Mouse (Mus musculus) macrophage (primary cell): ENCODE data around the gene Slc34a1. TPM values are rescaled to one million over a fixed set of nuclear protein-coding genes. Genes with fewer than 3 reads are reported as not detected.

Experiments
- H3K27ac ChIP-seq: fragments of 350-480 bp; formaldehyde crosslinking; 2 replicates; pipeline ENCODE4 v1.9.0; 2021
- H3K36me3 ChIP-seq: fragments of 350-480 bp; formaldehyde crosslinking; 2 replicates; pipeline ENCODE4 v1.9.0; 2021; ENCODE audit errors: inconsistent target
- H3K4me3 ChIP-seq: fragments of 350-480 bp; formaldehyde crosslinking; 2 replicates; pipeline ENCODE4 v1.9.0; 2021; ENCODE audit errors: inconsistent target
- H3K79me2 ChIP-seq: fragments of 350-480 bp; formaldehyde crosslinking; 2 replicates; pipeline ENCODE4 v1.9.0; 2021; ENCODE audit errors: inconsistent target
- WGBS: methylation state at CpG from one replicate; pipeline ENCODE4 v1.1.7; 2026; ENCODE audit warnings: inconsistent platforms; ENCODE audit not compliant: missing documents; 5-methylcytosine and 5-hydroxymethylcytosine counted together
- polyA plus RNA-seq: library from polyadenylated mRNA; stranded (reverse); fragments of 250-400 nt; gene quantifications from 3 replicates; pipeline ENCODE4 v1.2.4, GENCODE M21; 2018; ENCODE audit warnings: inconsistent platforms

Slc34a1 gene
- polyA plus RNA-seq, 1 experiment from 2014 or later, result not detected

DNA sequence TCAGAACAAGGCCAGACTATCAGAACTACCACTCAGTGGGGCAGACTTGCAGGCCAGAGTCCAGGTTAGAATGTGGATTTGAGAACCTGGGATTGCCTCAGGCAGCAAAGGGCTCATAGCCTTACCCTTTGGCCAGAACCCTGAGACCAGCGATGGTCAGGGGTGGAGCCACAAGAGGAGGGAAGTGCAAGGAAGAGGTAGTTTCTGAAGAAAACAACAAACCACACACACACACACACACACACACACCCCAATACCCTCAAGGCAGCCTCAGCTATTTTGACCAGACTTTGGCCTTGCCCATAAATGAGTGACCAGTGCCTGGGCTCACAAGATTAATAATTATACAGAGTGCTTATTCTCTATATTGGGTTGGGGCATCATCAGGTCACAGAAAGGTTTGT is 6.4 kb upstream of the Slc34a1 start:
- no peaks in the 10 kb centered on the region for H3K79me2 ChIP-seq
- no peaks in the 10 kb centered on the region for H3K36me3 ChIP-seq
- no peak overlapping the region for H3K27ac ChIP-seq
- no peak overlapping the region for H3K4me3 ChIP-seq
- 31% methylated on average over 1 of the region's 1 CpGs for whole genome bisulfite sequencing

- Histone ChIP-seq H3K36me3 (no peaks in the 10 kb centered on the region), H3K4me3 (no peak overlapping the region), H3K27ac (no peak overlapping the region), H3K79me2 (no peaks in the 10 kb centered on the region)
- 83% methylated on average over 4 of the region's 4 CpGs for WGBS
Measured at GRCm38 (mm10) chr13:55392933-55393332, 5.1 kb upstream of the Slc34a1 start.

GRCm38 (mm10) chr13:55399300-55400038 is 1.5 kb downstream of the Slc34a1 start:
- Histone ChIP-seq H3K4me3 (no peak overlapping the region), H3K36me3 (no peaks in the 10 kb centered on the region), H3K27ac (no peak overlapping the region), H3K79me2 (no peaks in the 10 kb centered on the region)
- WGBS, result 40% methylated on average over 5 of the region's 5 CpGs

DNA sequence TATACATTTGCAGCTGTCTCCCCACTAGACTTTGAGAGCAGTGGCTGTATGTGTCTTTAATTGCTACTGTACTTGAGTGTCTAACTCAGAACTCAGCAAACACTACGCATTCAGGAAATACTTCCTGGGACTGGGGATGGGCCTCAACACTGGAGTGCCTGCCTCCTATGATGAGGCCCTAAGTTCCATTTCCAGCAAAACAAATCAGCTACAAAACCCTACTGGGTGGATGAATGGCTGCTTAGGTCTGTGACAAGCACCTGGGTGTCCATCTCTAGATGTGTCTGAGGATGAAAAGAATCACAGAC is 2.0 kb downstream of the Slc34a1 start:
- Histone ChIP-seq H3K36me3 (no peaks in the 10 kb centered on the region), H3K27ac (no peak overlapping the region), H3K4me3 (no peak overlapping the region), H3K79me2 (no peaks in the 10 kb centered on the region)
- 100% methylated on average over 1 of the region's 1 CpGs for WGBS

GRCm38 (mm10) chr13:55403266-55403665 is 5.3 kb downstream of the Slc34a1 start:
- no peak overlapping the region for H3K4me3 ChIP-seq
- 92% methylated on average over 7 of the region's 7 CpGs for WGBS
- H3K27ac ChIP-seq, result no peak overlapping the region
- H3K36me3 ChIP-seq, result no peaks in the 10 kb centered on the region
- no peaks in the 10 kb centered on the region for H3K79me2 ChIP-seq

DNA sequence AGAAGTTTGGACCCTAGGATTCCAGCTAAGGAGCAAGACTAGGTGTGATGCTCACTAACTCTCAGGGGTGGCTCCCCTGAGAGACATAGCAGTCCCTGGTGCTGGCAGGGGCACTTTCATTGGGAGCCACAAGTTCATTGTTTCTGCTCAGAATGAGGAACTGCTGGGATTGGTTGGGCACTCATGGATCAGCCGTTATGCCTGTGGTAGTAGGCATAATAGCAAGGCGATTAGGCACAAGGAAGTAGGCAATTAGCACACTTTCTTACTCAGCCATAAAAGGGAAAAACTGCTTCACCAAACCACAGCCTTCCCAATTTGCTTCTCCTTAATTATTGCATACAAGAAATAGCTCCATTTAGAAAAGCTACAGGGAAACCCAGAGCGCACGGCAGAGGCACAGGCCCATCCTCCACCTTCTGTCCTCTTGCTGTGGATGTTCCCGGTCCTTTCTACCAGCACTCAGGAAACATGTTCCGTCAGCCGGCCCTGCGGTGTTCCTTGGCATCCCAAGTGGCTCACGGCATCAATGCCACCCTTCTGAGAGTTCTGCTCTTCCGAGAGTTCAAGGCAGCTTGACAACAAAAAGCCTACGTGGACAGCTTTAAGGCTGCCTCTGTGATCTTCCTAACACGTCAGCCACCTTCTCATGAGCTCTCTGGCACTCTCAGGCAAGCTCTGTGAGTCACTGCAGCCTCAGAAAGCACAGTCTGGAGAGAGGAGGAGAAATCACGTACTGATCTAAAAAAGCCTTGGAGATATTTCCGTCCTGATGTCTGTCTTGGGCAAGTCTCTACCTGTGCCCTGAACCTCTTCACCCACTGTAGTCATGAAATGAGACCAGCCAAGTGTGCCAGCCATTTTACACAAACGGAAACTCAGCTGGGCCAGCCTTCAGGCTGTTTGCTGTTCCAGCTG is 6.2 kb downstream of the Slc34a1 start:
- Histone ChIP-seq H3K4me3 (no peak overlapping the region), H3K79me2 (no peaks in the 10 kb centered on the region), H3K36me3 (no peaks in the 10 kb centered on the region), H3K27ac (no peak overlapping the region)
- 37% methylated on average over 15 of the region's 15 CpGs for WGBS

DNA sequence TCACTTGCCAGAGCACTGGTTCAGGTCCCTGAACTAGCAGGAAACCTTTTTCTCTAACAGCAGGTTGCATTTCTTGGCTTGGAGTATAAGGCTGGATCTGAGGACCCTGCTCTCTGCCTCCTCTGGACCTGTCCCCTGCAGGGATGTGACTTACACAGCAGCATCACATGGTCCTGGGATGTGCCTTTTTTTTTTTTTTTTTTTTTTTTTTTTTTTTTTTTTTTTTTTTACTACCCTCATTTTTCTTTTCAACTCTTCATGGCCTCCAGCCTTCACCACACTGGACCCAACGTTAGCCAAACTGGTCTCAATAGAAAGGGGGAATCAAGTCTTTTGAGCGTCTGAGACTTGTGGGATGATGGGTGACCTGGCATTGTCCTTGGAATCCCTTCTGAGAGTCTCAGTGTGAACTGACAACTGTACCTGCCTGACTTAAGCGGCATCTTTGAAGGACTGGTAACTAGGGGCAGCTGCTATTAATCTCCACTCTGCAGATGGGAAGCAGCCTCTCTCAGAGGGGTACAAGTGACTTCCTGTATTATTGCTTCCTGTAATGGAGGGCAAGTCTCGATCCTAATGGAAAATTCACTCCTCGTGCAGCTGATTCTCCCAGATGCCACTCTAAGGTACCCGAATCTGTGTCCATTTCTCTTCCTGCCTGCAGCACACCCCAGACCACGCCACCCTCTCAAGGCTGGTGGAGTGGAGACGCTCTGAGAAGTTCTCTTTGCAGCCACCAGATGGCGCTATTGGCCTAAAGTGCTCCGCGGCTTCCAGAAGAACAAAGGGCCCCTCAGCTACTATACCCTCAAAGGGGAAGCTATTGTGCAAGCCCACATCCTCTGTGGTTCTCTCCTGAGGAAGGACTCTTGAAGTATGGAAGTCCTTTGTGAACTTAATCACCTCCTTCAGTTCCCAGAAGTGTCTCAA is 7.1 kb downstream of the Slc34a1 start:
- H3K79me2 ChIP-seq, result no peaks in the 10 kb centered on the region
- no peaks in the 10 kb centered on the region for H3K36me3 ChIP-seq
- 8% methylated on average over 11 of the region's 11 CpGs for WGBS
- H3K4me3 ChIP-seq, result no peak overlapping the region
- no peak overlapping the region for H3K27ac ChIP-seq

DNA sequence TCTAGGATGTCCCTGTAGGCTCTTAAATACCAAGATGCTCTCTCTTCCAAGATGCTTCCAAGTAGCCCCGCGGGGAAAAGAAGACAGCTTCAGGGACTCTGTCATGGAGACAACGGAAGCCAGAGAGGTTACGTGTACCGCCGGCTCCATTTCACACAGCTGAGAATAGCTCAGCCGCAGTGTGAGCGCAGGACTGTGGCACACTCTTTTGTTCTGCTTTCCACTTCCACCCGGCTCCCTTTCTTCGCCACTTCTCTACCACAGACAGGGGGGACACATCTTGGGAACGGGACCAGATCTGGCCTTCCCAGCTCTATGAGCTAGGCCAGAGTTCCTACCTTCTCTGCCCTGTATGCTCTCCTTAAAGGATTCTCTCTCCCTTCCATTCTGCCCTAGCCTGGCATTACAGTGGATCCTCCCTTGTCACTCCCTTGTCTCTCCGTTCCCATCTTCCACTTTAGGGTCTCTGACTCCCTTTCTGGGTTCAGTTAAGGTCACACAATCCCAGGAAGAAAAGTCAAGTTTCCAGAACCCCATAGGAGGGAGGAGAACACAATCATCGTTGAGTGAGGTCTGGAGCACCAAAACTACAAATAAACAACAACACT is 7.9 kb downstream of the Slc34a1 start:
- H3K4me3 ChIP-seq, result no peak overlapping the region
- no peaks in the 10 kb centered on the region for H3K79me2 ChIP-seq
- H3K27ac ChIP-seq, result no peak overlapping the region
- WGBS, result 7% methylated on average over 13 of the region's 13 CpGs
- H3K36me3 ChIP-seq, result no peaks in the 10 kb centered on the region

GRCm38 (mm10) chr13:55407341-55407740 is 9.4 kb downstream of the Slc34a1 start:
- no peak overlapping the region for H3K27ac ChIP-seq
- 91% methylated on average over 4 of the region's 4 CpGs for WGBS
- no peaks in the 10 kb centered on the region for H3K36me3 ChIP-seq
- no peak overlapping the region for H3K4me3 ChIP-seq
- H3K79me2 ChIP-seq, result no peaks in the 10 kb centered on the region

GRCm38 (mm10) chr13:55408546-55409120 is 10.6 kb downstream of the Slc34a1 start:
- Histone ChIP-seq H3K36me3 (no peaks in the 10 kb centered on the region), H3K4me3 (no peak overlapping the region), H3K79me2 (no peaks in the 10 kb centered on the region), H3K27ac (no peak overlapping the region)
- WGBS, result 91% methylated on average over 17 of the region's 19 CpGs

DNA sequence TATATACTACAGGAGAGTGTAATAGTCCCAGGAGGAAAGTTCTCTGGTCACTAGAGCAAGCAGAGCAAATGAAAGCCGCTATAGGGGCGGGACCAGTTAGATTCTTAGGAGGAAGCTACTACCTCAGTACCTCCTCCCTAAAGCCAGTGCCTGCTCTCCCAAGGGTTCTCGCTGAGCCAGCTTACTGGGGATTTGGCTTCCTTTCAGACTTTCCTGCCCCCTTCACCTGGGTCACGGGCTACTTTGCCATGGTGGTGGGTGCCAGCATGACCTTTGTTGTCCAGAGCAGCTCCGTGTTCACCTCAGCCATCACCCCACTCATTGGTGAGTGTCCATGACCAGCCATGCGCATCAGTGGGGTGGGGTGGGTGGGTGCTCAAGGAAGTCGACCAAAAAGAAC is 13.8 kb downstream of the Slc34a1 start:
- Histone ChIP-seq H3K27ac (no peak overlapping the region), H3K4me3 (no peak overlapping the region), H3K79me2 (no peaks in the 10 kb centered on the region), H3K36me3 (no peaks in the 10 kb centered on the region)
- 81% methylated on average over 7 of the region's 7 CpGs for WGBS

- Histone ChIP-seq H3K27ac (no peak overlapping the region), H3K4me3 (no peak overlapping the region), H3K36me3 (no peaks in the 10 kb centered on the region), H3K79me2 (no peaks in the 10 kb centered on the region)
- 49% methylated on average over 13 of the region's 13 CpGs for WGBS
Measured at GRCm38 (mm10) chr13:55412643-55413307, 14.8 kb downstream of the Slc34a1 start.

GRCm38 (mm10) chr13:55413333-55413732 is 15.3 kb downstream of the Slc34a1 start:
- Histone ChIP-seq H3K27ac (no peak overlapping the region), H3K4me3 (no peak overlapping the region)

More at GRCm38 (mm10) chr13:55413333-55413732, 15.3 kb downstream of the Slc34a1 start:
- H3K36me3 ChIP-seq, result no peaks in the 10 kb centered on the region
- 31% methylated on average over 12 of the region's 12 CpGs for WGBS
- H3K79me2 ChIP-seq, result no peaks in the 10 kb centered on the region
